ENCODE assay signal across 7 mouse cellular contexts in the genomic region with DNA sequence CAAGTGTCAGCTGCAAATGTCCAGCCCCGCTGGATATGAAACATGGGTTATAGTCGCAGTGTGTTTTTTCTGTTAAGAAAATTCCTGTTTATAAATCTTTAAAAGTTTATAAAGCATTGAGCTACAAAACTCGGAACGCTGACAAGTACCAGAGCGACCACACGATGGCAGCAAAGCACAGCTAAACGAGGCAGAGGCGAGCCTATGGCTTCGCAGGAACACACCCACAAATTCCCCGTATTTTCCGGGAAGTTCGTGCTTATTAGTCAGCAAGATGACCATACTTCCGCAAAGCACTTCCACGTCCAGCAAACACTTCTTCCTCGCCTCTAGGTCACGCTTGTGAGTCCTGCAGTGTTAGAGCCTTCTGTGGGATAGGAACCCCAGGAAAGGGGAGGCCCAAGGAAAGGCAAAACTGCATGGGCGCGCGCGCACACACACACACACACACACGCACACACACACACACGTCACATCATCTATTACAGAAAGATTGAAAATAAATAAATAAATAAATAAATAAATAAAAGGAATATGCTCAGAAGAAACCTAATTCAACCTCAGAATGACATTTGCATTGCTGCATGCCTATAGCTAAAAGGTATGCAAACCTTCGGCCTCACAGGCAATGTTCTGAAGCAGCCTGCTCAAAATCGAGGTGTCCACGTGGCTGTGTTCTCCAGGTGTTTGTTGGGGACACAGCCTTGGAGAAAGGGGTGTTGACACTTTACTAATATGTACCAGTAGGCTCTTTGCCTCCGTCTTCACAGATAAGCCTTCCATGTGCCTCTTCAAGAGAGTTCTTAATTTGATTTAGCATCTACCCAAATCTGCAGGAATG.
A peak's percentile ranks its signal among the peaks of the same experiment; 100 is the strongest.
DNase-seq lines count a peak whose midpoint lies in the region; ATAC-seq and TF ChIP-seq lines count a peak whose summit lies in the region.

No protein-coding gene starts in this region.

- H3K4me2 ChIP-seq in intestine, embryonic 14.5 days (ENCODE audit: low read length), result peak overlapping the region; percentile 56

- H3K9ac ChIP-seq in intestine, embryonic 14.5 days (ENCODE audit: low read length), result no peak overlapping the region

- H3K36me3 ChIP-seq in intestine, embryonic 14.5 days (ENCODE audit: control insufficient read depth, insufficient read depth, low read length), result no peaks in the 10 kb centered on the region
- H3K36me3 ChIP-seq in megakaryocyte, embryonic 14.5 days (replicated peaks; ENCODE audit: low read length), result no peaks in the 10 kb centered on the region
- no peaks in the 10 kb centered on the region for H3K36me3 ChIP-seq in small intestine, adult 2 months (ENCODE audit: control insufficient read depth, insufficient read depth, low read length)

- WGBS in intestine, embryonic 14.5 days, result 26% methylated on average over 26 of the region's 26 CpGs
- WGBS in small intestine, adult 2 months, result 26% methylated on average over 26 of the region's 26 CpGs

- H3K4me1 ChIP-seq in intestine, embryonic 14.5 days (replicated peaks; ENCODE audit: control insufficient read depth, insufficient read depth, low read length), result no peaks in the 10 kb centered on the region
- no peaks in the 10 kb centered on the region for H3K4me1 ChIP-seq in megakaryocyte, embryonic 14.5 days
- H3K4me1 ChIP-seq in small intestine, adult 2 months (ENCODE audit: control insufficient read depth, insufficient read depth, insufficient read length, low read length), result no peaks in the 10 kb centered on the region

- H3K27ac ChIP-seq in intestine, embryonic 14.5 days (ENCODE audit: low read depth), result no peak overlapping the region
- no peak overlapping the region for H3K27ac ChIP-seq in small intestine, adult 2 months (ENCODE audit: insufficient read depth, low read depth, low read length)

- ATAC-seq in intestine, embryonic 14.5 days (replicated peaks; ENCODE audit: low FRiP score, low TSS enrichment, low read depth), result peak; percentile 70; the same call in 1 of the 2 replicates

- intact Hi-C loops in gastrocnemius, postnatal 36 days (cut with DNase I), result loop anchor here (2.0 to 10.0 kb wide), 2 partner anchors 200 to 972 kb away; no protein-coding TSS in a partner anchor

- peak; percentile 69 for DNase-seq in adrenal gland, postnatal 25 days
- DNase-seq in embryo, embryonic 10.5 days (ENCODE audit: low spot score), result peak; percentile 88
- peak; percentile 24 to 52 for DNase-seq in gastrocnemius, postnatal 36 days
- peak; percentile 89 for DNase-seq in intestine, embryonic 14.5 days (ENCODE audit: low spot score)
- peak; percentile 16 to 84 for DNase-seq in left cerebral cortex, adult 9 months (ENCODE audit: low spot score in 2 of 2)

- H3K4me3 ChIP-seq in intestine, embryonic 14.5 days (ENCODE audit: low read depth, low read length), result peak overlapping the region; percentile 25
- H3K4me3 ChIP-seq in megakaryocyte, embryonic 14.5 days (replicated peaks), result peak overlapping the region; percentile 84
- H3K4me3 ChIP-seq in small intestine, adult 2 months (ENCODE audit: low read depth, low read length), result no peak overlapping the region

- peak; percentile 67; the same call in 1 of the 2 replicates for TF ChIP-seq CTCF in small intestine, adult 2 months (IDR thresholded peaks at IDR 0.05; ENCODE audit: extremely low read depth, insufficient read length, insufficient replicate concordance, low read depth, low read length)

- no peaks in the 10 kb centered on the region for H3K9me3 ChIP-seq in intestine, embryonic 14.5 days (ENCODE audit: control insufficient read depth, low read length)
- H3K9me3 ChIP-seq in megakaryocyte, embryonic 14.5 days, result no peaks in the 10 kb centered on the region

- TF ChIP-seq POLR2A in small intestine, adult 2 months (IDR thresholded peaks at IDR 0.05; ENCODE audit: low read depth, low read length), result no peak

- H3K27me3 ChIP-seq in intestine, embryonic 14.5 days (replicated peaks; ENCODE audit: control insufficient read depth, insufficient read depth, low read length), result no peaks in the 10 kb centered on the region
- H3K27me3 ChIP-seq in megakaryocyte, embryonic 14.5 days (replicated peaks), result no peaks in the 10 kb centered on the region
- H3K27me3 ChIP-seq in small intestine, adult 2 months (ENCODE audit: control insufficient read depth, insufficient read depth, low read length), result no peaks in the 10 kb centered on the region

Comparison
In these comparisons a context has a peak if more than half of its experiments do, and no peak if none do; other contexts are left out.
1. DNase-seq: peak in every context shown above with its lines; median percentile 89 in intestine, embryonic 14.5 days; 88 in embryo, embryonic 10.5 days; 69 in adrenal gland, postnatal 25 days; 50 in left cerebral cortex, adult 9 months; 38 in gastrocnemius, postnatal 36 days.